Mouse (Mus musculus): ENCODE data around the gene Zp2.

The Zp2 gene

DNA sequence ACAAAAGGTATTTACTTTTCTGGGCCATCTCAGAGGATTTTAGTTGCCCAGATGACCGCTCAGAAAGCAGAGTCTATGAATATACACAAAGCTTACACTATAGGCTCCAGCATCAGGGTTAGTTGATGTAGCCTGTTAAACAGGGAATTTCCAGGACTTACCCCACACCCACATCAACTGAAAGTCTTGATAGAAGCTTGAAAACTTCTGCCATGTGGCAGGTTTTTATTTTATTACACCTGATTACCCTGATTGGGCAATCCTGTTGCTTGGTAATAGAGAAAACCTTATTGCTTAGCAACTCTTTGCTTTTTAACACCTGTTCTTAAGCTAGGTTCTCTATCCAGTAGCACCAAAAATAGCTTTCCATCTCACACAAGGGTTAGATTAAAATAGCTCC lies 2.3 kb downstream of the Zp2 start:
- no peak for DNase-seq (ENCODE audit: low spot score in 2 of 2)

DNA sequence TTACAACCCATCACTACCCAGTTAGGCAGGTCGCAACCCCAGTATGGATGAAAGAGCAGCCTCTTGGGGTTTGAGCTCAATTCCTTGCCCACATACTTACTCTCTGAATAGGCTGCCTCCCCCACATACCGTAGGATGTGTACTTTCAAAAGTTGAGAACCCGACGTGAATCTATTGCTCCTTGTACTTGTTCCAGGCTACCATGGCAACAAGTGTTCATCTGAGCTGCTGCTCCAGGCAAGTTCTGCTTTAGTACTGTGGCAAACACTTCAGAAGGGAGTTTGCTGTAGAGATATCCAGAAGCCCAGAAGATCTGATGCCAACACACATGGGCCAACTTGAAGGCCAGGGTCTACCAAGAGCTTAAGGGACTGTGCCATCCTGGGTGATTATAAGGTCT lies 16.1 kb downstream of the Zp2 start:
- DNase-seq (ENCODE audit: low spot score in 2 of 2), result peak; percentile 45 to 68

DNA sequence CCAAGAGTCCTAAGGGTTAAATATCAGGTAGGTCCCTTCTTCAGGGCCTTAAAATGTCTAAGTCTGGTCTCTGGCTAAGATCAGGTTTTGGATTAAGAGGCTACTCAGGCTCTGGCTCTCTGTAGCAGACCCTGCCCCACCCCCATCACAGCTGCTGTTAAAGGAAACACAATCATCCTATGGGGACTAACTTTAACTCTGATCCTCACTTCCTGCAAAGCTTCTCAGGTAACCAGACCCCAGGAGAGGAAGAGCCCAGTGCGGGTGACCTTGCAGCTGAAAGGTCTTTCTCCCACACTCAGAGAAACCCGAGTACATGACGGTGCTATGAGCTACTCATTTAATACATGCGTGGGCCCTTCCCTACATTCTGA lies 17.4 kb downstream of the Zp2 start:
- DNase-seq (ENCODE audit: low spot score in 2 of 2), result no peak

DNA sequence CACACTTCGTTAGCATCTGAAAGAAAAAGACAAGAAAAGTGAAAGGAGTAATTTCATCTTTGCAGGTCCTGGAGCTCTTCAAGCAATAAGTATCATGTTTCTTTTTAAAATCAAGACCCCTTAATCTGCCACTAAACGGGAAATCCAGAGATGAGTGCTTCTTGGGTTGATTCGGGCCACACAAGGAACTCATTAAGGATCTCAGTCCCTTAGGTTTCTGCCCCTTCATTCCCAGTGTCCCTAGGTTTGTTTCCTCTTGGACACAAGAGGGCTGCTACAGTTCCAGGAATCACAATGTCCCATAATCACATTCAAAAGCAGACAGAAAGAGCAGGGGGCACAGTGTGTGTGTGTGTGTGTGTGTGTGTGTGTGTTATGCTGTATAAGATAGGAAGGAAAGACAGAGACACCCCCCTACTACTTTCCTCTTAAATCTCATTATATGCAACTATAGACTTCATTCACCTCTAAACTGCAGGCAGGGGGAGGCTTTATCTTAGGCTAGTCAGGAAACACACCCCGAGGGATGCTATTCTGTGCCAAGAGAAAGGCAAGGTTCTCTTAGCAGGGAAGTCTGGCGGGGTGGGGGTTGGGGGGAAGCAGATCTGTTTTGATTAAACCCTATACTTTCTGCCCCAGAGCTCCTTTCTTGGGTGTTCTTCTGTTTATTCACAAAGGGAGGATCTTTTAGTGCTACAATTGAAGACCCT lies 18.0 kb downstream of the Zp2 start:
- no peak for DNase-seq (ENCODE audit: low spot score in 2 of 2)

GRCm38 (mm10) chr7:120124844-120125243 lies 20.2 kb downstream of the Zp2 start:
- peak in 1 of 2 experiments; percentile 85 for DNase-seq (ENCODE audit: low spot score in 2 of 2)

DNA sequence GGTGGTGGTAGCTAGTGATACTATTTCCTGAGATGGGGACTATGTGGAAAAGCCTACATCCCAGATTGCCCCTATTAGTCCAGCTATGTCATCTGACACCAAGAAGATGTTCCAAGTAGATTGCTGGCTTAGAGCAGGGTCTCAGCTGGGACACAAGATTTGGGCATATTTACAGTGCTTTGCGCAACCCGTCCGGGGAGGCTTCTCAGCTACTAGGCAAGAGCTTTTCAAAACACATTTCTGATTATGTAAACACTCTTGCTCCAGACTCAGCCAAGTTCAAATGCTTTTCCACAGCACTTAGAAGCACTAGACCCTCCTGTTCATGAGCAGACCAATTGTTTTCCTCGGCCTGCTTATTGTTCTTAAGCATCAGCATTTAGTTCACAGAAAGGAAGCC lies 21.3 kb downstream of the Zp2 start:
- no peak for DNase-seq (ENCODE audit: low spot score in 2 of 2)

GRCm38 (mm10) chr7:120117529-120117928 lies 27.6 kb downstream of the Zp2 start:
- no peak for DNase-seq (ENCODE audit: low spot score in 2 of 2)

DNA sequence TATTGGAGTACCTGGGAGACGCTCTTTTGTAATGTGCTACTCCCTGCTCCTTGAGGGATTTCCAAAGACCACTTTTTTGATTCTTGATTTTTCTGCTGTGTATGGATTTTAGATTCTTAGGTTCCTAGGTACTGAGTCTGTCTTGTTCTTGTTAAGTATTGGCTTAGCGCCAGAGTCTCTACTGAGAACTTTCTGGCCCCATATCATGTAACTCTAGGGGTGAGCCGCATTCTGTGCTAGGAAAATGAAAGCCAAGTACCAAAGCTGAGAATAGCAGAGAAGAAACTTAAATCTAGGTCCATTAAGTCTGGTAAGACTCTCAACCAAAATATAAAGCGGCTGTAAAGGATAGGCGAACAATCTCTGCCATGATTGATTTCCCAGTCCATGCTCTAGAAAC lies 28.1 kb downstream of the Zp2 start:
- no peak for DNase-seq (ENCODE audit: low spot score in 2 of 2)

GRCm38 (mm10) chr7:120109676-120110075 lies 35.4 kb downstream of the Zp2 start:
- DNase-seq (ENCODE audit: low spot score in 2 of 2), result no peak

DNA sequence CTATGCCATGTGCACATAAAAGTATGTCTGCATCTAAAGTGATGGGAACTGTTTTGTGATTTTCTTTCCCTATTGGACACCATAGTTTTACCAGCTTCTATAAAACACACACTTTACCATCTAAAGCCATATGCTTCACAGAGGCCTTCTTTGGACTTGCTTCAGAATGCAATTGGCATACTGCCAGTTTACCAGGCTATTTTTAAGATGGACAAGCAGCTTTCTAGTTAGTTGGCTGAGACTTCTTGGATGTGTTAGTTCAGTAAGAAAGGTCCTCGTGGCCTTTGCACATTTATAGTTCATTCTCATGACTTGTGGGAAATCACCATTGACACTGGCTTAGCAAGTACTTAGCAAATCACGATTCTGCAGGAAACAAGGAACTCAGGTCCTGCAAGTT lies 38.7 kb downstream of the Zp2 start:
- DNase-seq (ENCODE audit: low spot score in 2 of 2), result peak in 1 of 2 experiments; percentile 31

DNA sequence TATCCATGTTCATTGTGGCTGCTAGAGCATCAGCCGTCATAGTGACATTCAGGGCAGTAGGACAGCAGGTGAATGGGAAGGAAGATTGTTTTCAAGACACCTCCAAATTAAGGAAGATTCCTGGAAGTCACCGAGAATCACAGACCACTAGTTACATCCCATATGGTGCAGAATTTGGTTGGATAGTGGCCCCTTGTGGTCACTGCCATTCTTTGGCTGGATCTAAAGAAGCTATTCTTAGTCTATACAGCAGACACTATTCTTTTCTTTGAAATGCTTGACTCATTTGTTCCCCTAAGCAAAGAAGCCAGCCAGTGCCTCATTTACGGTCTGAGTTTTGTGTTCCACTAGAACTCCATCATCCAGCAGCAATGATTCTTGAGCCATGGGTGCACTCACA lies 40.1 kb downstream of the Zp2 start:
- DNase-seq (ENCODE audit: low spot score in 2 of 2), result peak in 1 of 2 experiments; percentile 33

DNA sequence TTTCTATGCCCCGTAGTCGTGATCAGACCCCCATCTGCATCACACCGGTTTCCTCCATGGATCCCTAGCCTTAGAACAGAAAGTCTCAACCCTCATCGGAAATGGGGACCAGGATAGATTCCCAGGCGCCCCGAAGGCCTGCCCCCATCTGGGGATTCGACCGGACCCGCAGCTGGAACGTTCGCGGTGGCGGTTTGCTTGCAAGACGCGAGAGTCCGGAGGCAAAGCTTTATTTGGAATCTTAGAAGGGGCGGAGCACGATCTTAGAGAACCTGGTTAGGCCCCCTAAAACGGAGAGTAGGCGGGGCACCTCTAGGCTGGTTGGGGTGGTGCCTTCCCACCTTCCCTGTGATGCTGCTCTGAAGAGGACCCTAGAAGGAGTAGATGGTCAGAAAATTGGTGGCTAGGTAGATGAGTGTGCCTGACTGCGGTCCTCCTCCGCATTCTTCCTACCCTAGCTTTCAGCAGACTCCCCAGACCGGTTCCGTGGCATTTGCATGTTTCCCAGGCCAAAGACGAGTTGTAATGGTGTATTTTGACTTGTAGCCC lies 42.0 kb downstream of the Zp2 start:
- peak in 1 of 2 experiments; percentile 11 for DNase-seq (ENCODE audit: low spot score in 2 of 2)

DNA sequence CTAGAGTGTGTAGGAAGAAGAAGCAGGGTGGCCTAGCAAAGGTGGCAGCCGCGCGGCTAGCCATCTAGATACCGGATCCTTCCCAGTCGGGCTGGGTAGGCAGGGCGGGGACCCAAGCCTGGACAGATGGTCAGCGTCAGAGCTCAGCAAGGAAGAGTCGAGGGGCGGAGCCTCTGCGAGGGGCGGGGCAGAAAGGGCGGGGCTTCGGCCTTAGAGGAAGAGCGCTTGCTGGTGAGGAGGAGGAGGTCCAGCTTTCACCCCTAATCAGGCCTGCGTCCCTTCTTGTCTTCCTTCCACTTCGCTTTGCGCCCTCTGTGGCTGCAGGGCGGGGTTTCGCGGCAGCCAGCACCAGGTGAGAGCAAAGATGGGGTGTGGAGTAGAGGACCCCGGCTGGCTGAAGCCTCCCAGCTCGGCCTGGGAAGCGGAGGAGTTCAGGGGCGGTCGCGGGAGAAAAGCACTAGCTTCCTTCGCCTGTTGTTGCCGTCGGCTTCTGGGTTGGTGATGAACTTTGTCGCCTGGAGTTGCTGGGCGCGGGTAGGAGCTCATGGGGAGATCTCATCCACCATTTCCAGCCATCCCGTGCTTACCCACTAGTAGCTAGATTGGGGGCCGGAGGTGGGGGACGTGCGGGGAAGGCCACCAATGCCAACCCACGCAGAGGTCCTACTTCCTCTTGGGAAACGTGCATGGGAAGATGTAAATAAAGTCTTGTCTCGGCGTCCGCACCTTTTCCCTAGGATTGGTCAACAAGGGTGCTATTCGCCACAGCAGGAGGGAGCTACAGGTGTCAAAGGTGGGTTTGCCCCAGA lies 42.7 kb downstream of the Zp2 start, which contains the start of gene Tmem159:
TSS of gene Tmem159 (plus strand) at position 190 of the 809 bp plus-strand sequence.
- DNase-seq (ENCODE audit: low spot score in 2 of 2), result peak in 1 of 2 experiments; percentile 73

- peak in 1 of 2 experiments; percentile 60 for DNase-seq (ENCODE audit: low spot score in 2 of 2)
Measured at GRCm38 (mm10) chr7:120098403-120098802, 46.7 kb downstream of the Zp2 start.

- DNase-seq (ENCODE audit: low spot score in 2 of 2), result peak in 1 of 2 experiments; percentile 74
Measured at GRCm38 (mm10) chr7:120097845-120098244, 47.2 kb downstream of the Zp2 start.

DNA sequence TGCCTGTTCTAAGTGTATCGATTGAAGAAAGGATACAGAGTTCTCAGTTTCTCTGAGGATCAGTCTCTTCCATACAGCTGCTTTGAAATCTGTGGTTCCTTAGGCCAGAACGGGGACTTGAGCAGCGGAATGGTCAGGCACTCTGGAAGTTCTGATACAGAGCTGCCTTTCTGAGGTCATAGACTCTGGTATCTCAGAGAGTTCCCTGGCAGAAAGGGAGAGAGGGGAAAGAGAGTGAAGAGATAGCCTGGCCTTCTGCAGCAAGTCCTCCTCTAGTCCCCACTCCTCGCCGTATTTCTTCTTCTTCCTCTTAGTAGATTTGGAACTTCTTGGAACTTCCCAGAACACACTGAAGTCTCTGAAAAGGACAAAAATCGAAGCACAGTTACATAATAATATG lies 49.9 kb downstream of the Zp2 start, which contains the start of gene Dnah3:
TSS of gene Dnah3 (minus strand) at position 101 of the 400 bp plus-strand sequence.
- no peak for DNase-seq (ENCODE audit: low spot score in 2 of 2)

DNA sequence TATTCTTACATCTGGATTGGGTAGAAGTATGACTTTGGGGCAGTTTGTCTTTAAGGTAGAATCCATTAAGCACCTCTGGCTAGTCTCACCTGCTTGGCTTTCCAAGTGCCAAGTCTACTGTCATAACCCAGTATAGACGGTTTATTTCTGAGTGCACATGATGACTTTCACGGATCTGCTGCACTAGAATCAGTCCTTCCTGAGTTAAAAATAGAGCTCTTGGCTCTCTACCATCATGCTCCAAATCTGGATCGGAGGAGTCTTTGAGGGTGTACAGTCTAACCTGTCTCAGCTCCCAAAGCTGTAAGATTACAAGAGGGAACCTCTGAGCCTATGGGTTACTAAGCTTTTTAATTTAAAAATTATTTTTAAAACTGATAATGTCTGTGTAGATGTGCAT lies 50.9 kb downstream of the Zp2 start:
- no peak for DNase-seq (ENCODE audit: low spot score in 2 of 2)

- DNase-seq (ENCODE audit: low spot score in 2 of 2), result no peak
Measured at GRCm38 (mm10) chr7:120093033-120093432, 52.1 kb downstream of the Zp2 start.

DNA sequence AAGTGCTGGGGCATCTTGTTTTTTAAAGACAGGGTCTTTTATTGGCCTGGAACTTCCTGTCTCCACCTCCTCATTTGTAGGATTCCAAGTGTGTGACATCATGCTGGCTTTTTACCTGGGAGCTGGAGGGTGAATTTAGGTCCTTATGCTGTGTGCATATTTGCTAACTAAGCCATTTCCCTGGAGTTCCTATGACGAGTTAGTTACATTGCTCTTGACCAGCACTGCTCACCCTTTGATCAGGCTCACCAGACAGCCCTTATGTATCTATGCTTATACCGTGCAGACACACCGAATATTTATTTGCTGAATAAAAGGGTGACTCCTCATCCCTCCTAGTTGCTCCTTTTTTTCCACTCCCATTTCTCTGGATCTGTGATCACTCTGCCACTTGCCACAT lies 64.9 kb downstream of the Zp2 start:
- DNase-seq (ENCODE audit: low spot score in 2 of 2), result no peak
